Mouse (Mus musculus) lung, adult 2 months (tissue): Measurements from ENCODE around the gene Fpgs.

Experiments used
- CTCF ChIP-seq: fragments of 200-500 bp; IDR thresholded peaks from 2 replicates; pipeline ENCODE4 v1.5.1; 2011; ENCODE audit warnings: mild to moderate bottlenecking, low read length, control low read depth; ENCODE audit not compliant: insufficient read depth
- POLR2A ChIP-seq: fragments of 200-500 bp; IDR thresholded peaks from 2 replicates; pipeline ENCODE4 v1.6.1; 2011; ENCODE audit warnings: low read depth, mild to moderate bottlenecking, control low read depth, low read length, borderline replicate concordance; ENCODE audit errors: extremely low read depth

GRCm38 (mm10) chr2:32714987-32715425, 11.1 kb upstream of the Fpgs start:
- TF ChIP-seq CTCF = peak; percentile 11; the same call in 1 of the 2 replicates
- peak; percentile 27; the same call in 1 of the 2 replicates for TF ChIP-seq POLR2A
